Mouse (Mus musculus): ENCODE measurements around the gene Pld3. TPM values are rescaled to one million over a fixed set of nuclear protein-coding genes. Genes with fewer than 3 reads are reported as not detected.

Pld3 gene
- polyA plus RNA-seq, 1 experiment from 2014 or later: 77.5 TPM

DNA sequence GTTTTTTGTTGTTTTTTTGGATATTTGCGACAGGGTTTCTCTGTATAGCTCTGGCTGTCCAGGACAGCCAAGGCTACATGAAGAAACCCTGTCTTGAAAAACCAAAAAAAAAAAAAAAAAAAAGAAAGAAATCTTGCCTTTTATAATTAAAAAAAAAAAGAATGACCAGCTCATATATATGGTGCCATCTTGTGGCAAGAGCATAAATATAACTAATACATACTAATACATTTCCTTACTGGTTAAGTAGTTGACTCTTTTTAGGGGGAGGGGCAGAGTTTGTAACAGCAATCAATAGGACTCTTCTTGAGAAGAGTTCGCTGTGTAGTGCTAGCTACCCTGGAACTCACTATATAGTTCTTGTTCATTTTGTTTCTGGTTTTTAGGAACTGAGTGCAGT, 34.7 kb upstream of the Pld3 start:
- Histone ChIP-seq H3K36me3 (peaks cover 11% of the 10 kb centered on the region; the same call in 1 of the 2 replicates), H3K27me3 (replicated peaks) (no peaks in the 10 kb centered on the region), H3K9ac (no peak overlapping the region), H3K27ac (no peak overlapping the region), H3K9me3 (no peaks in the 10 kb centered on the region), H3K4me1 (peaks cover 7% of the 10 kb centered on the region), H3K4me2 (no peak overlapping the region), H3K4me3 (replicated peaks) (no peak overlapping the region)
- 85% methylated on average over 2 of the region's 2 CpGs for WGBS
- no peak for ATAC-seq (ENCODE audit: insufficient read depth, low FRiP score, low read depth)

DNA sequence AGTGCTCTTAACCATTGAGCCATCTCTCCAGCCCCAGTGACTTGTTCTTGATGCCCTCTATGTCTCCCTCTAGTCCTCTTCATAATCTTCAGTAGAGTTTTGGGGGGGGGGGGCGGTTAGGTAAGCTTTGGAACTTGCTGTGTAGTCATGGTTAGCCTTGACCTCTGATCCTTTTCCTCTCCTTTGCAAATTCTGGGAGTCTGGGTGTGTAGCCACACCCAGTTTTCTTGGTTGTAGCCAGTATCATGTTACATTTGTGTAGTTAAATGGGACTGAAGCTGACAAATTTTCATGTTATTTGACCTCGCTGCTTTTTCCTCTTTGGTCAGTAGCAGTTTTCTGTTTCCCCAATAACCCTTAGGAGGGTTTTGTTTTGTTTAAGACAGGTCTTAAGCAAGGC, 33.8 kb upstream of the Pld3 start:
- no peaks in the 10 kb centered on the region for H3K9me3 ChIP-seq
- no peaks in the 10 kb centered on the region for H3K27me3 ChIP-seq (replicated peaks)
- 60% methylated on average over 2 of the region's 2 CpGs for WGBS
- H3K4me3 ChIP-seq (replicated peaks): no peak overlapping the region
- no peak for ATAC-seq (ENCODE audit: insufficient read depth, low FRiP score, low read depth)
- peaks cover 17% of the 10 kb centered on the region; the same call in 1 of the 2 replicates for H3K36me3 ChIP-seq
- H3K9ac ChIP-seq: no peak overlapping the region
- 0 out of 2 replicates have a peak, but pooled peaks cover 3% of the 10 kb centered on the region for H3K4me1 ChIP-seq
- no peak overlapping the region for H3K4me2 ChIP-seq
- H3K27ac ChIP-seq: no peak overlapping the region

DNA sequence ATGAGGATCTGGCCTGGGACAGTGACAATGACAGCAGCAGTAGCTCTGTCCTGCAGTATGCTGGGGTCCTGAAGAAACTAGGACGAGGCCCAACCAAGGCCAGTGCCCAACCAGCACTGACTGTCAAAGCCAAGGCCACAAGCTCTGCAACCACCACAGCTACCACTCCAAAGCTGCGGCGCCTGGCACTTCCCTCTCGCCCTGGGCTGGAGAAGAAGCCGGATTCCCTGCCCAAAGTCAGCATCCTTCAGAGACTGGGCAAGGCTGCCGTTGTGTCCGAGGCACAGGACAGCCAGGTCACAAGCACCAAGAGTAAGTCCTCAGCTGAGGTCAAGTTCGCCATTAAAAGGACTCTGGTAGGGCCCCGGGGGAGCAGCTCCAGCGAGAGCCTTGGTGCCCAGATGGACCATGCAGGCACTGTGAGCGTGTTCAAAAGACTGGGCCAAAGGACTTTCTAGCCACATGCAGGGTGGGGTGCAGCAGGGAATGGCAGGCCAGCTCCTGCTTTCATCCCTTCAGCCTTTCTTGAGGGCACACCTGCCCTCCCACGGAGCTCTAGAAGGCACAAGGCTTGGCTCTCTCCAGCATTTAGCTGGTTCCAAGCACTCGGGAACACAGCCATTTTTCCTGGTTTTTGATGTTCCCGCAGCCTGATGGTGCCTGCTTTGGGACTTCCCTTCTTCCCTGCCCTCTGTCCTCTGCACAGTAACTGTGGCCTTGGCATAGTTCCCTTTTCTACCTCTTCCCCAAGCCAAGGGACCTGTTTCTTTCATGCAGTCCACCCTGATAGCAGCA, 27.6 kb upstream of the Pld3 start:
- Histone ChIP-seq H3K27ac (no peak overlapping the region), H3K27me3 (replicated peaks) (no peaks in the 10 kb centered on the region), H3K4me2 (no peak overlapping the region), H3K36me3 (peaks cover 55% of the 10 kb centered on the region), H3K9me3 (no peaks in the 10 kb centered on the region), H3K4me3 (replicated peaks) (no peak overlapping the region), H3K9ac (no peak overlapping the region), H3K4me1 (no peaks in the 10 kb centered on the region)
- no peak for ATAC-seq (ENCODE audit: insufficient read depth, low FRiP score, low read depth)
- 91% methylated on average over 14 of the region's 14 CpGs for WGBS

DNA sequence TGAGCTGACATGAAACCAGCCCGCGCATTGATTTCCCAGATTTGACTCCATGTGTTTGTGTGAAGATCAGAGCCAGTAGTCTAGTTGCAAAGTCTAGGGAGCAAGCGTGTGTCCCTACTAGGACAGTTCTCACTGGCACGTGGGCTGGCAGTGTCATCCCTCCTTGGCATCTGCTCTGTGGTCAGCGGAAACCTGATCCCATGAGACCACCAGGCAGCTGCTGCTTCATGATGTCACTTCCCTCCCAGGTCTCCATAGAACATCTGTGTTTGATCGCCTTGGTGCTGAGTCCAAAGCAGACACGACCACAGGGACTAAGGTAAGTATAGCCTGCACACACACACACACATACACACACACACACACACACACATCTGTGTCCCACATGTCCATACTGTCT, 25.4 kb upstream of the Pld3 start:
- H3K4me1 ChIP-seq: no peaks in the 10 kb centered on the region
- H3K27ac ChIP-seq: no peak overlapping the region
- no peak for ATAC-seq (ENCODE audit: insufficient read depth, low FRiP score, low read depth)
- peaks cover 61% of the 10 kb centered on the region for H3K36me3 ChIP-seq
- H3K4me3 ChIP-seq (replicated peaks): no peak overlapping the region
- no peaks in the 10 kb centered on the region for H3K9me3 ChIP-seq
- WGBS: 82% methylated on average over 7 of the region's 7 CpGs
- no peak overlapping the region for H3K9ac ChIP-seq
- H3K4me2 ChIP-seq: no peak overlapping the region
- no peaks in the 10 kb centered on the region for H3K27me3 ChIP-seq (replicated peaks)

DNA sequence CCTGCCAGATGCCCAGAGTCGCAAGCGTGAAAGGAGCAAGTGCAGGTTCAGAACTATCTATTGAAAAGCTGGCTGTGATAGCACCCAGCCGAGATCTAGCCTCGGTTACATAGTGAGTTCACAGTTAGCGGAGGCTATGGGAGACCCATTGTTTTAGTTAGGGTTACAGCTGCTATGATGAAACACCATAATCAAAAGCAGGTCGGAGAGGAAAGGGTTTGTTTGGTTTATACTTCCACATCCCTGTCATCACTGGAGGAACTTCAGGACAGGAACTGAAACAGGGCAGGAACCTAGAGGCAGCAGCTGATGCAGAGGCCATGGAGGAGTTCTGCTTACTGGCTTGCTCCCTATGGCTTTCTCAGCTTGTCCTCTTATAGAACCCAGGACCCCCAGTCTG, 24.6 kb upstream of the Pld3 start:
- 91% methylated on average over 6 of the region's 6 CpGs for WGBS
- no peak overlapping the region for H3K9ac ChIP-seq
- H3K27me3 ChIP-seq (replicated peaks): no peaks in the 10 kb centered on the region
- ATAC-seq (ENCODE audit: insufficient read depth, low FRiP score, low read depth): no peak
- no peaks in the 10 kb centered on the region for H3K4me1 ChIP-seq
- peaks cover 55% of the 10 kb centered on the region for H3K36me3 ChIP-seq
- no peak overlapping the region for H3K27ac ChIP-seq
- no peak overlapping the region for H3K4me2 ChIP-seq
- no peaks in the 10 kb centered on the region for H3K9me3 ChIP-seq
- no peak overlapping the region for H3K4me3 ChIP-seq (replicated peaks)

DNA sequence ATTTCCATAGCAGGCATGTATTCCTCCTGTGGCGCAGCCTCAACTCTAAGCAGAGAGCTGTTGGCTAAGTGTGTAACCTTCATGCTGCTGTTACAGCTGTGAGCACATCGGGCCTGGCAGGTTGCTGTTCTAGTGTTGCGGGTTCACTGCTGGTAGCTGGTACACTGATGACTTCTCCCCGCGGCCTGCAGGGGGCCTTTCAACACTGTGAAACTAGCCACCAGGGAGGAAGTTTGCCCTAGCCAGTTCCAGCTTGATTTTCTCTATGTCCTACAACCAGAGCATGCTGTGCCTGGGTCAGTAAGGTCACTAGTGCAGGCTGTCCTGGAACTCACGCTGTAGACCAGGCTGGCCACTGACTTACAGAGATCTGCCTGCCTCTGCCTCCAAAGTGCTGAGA, 23.9 kb upstream of the Pld3 start:
- Histone ChIP-seq H3K27ac (no peak overlapping the region), H3K4me2 (no peak overlapping the region), H3K9me3 (no peaks in the 10 kb centered on the region), H3K4me1 (no peaks in the 10 kb centered on the region), H3K27me3 (replicated peaks) (no peaks in the 10 kb centered on the region), H3K36me3 (peaks cover 56% of the 10 kb centered on the region), H3K9ac (no peak overlapping the region), H3K4me3 (replicated peaks) (no peak overlapping the region)
- ATAC-seq (ENCODE audit: insufficient read depth, low FRiP score, low read depth): no peak
- 69% methylated on average over 6 of the region's 6 CpGs for WGBS

DNA sequence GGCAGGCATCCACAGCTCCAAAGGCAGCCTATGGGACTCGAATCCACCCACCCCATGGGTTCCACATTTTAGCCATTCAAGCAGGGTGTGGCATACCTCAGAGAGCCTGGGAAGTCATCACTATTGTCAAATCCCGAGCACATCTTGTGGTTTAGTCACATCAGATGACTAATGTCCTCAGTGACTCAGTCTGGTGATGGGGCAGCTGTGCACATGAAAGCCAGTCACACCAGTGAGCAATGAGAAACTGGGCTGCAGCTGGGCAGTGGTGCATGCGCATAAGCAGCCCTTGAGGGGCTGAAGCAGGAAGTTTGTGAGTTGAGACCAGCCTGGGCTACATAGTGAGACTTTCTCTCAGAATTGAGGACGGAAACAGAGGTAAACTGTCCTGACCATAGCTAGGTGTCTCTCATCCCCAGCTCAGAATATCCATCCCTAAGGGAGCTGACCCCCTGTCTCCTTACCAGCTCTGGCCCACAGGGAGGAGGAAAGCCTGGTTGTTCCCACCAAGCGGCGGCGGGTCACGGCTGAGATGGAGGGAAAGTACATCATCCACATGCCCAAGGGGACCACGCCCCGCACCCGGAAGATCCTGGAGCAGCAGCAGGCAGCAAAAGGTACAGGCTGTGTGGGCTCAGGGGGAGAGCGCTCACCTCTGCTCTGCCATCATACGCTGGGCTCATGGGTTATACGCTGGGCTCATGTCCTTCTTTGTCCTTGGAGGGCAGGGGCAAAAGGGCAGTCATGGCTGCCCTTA, 21.3 kb upstream of the Pld3 start:
- no peak overlapping the region for H3K4me3 ChIP-seq (replicated peaks)
- H3K4me1 ChIP-seq: no peaks in the 10 kb centered on the region
- no peak overlapping the region for H3K4me2 ChIP-seq
- no peak overlapping the region for H3K27ac ChIP-seq
- ATAC-seq (ENCODE audit: insufficient read depth, low FRiP score, low read depth): 0 out of 2 replicates have a peak, but pooled peaks have one; percentile 9
- peaks cover 45% of the 10 kb centered on the region for H3K36me3 ChIP-seq
- no peaks in the 10 kb centered on the region for H3K9me3 ChIP-seq
- 89% methylated on average over 14 of the region's 14 CpGs for WGBS
- no peak overlapping the region for H3K9ac ChIP-seq
- H3K27me3 ChIP-seq (replicated peaks): no peaks in the 10 kb centered on the region

DNA sequence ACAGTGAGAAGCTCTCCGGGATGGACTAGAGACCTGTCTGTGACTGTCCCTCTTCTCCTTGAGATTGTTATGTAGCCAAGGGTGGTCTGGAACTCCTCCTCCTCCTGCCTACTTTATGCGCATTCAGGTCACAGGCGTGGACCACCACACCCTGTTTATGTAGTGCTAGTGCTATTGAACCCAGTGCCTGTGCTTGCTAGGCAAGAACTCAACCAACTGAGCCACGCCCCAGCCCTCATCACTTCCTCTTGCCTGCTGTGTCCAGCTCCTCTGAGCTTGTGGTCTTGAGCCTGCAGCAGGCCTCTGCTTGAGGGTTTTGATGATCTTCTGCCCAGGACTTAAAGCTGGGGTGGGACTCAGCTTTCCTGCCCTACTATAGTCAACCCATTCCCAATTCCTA, 19.1 kb upstream of the Pld3 start:
- Histone ChIP-seq H3K9ac (no peak overlapping the region), H3K9me3 (no peaks in the 10 kb centered on the region), H3K4me3 (replicated peaks) (no peak overlapping the region), H3K36me3 (peaks cover 41% of the 10 kb centered on the region), H3K4me2 (no peak overlapping the region), H3K27ac (no peak overlapping the region), H3K4me1 (no peaks in the 10 kb centered on the region), H3K27me3 (replicated peaks) (no peaks in the 10 kb centered on the region)
- no peak for ATAC-seq (ENCODE audit: insufficient read depth, low FRiP score, low read depth)
- WGBS: 87% methylated on average over 4 of the region's 4 CpGs

DNA sequence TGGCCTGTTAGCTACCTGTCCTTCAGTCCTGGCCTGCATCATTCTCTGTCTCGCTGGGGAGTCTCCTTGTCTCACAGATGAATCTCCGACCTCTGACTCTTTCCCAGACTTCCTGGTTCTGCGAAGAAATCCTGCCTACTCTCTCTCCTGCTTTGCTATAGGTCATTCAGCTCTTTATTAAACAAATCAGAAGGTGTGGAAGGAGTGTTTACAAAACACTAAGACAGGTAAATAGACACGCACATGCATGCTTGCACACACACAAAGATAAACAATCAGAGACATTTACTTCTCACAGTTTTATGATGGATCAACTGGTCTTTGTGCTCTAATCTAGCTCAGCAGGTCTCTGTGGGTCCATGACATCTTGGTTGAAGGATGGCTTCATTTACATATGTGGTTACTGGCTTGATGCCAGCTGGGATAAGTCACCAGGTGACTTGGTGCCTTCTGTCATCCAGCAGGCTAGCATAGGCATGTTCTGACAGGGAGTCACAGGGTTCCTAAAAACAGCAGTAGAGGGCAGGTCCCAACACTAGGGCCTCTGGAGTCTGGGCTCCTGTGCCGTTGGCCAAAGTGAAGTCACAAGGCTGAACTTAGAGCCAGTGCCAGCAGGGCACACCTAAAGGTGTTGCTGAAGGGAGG, 16.7 kb upstream of the Pld3 start:
- H3K4me1 ChIP-seq: no peaks in the 10 kb centered on the region
- no peaks in the 10 kb centered on the region for H3K27me3 ChIP-seq (replicated peaks)
- no peak overlapping the region for H3K4me2 ChIP-seq
- H3K9me3 ChIP-seq: no peaks in the 10 kb centered on the region
- peaks cover 43% of the 10 kb centered on the region for H3K36me3 ChIP-seq
- 73% methylated on average over 5 of the region's 5 CpGs for WGBS
- no peak overlapping the region for H3K9ac ChIP-seq
- ATAC-seq (ENCODE audit: insufficient read depth, low FRiP score, low read depth): peak; percentile 70; the same call in 1 of the 2 replicates
- H3K27ac ChIP-seq: no peak overlapping the region
- no peak overlapping the region for H3K4me3 ChIP-seq (replicated peaks)

DNA sequence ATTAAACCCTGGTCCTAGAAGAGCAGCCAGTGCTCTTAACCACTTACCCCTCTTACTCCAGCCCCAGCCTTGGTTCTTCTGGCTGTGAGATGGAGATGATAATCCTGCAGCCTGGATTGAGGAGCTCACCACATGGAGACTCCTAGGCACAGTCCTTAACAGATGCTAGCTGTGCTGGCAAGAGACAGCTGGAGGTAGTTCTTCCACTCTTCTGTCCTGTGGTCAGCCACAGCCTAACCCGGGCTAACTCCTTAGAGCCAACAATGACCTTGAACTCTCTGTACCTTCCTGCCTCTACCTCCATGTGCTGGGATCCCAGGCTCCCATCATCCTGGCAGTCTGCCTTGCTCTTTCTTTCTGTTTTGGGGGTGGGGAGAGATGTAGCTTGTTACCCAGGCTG, 8.0 kb upstream of the Pld3 start:
- 91% methylated on average over 1 of the region's 1 CpGs for WGBS
- no peak for ATAC-seq (ENCODE audit: insufficient read depth, low FRiP score, low read depth)
- Histone ChIP-seq H3K27ac (no peak overlapping the region), H3K9ac (no peak overlapping the region), H3K4me3 (replicated peaks) (no peak overlapping the region), H3K4me2 (no peak overlapping the region), H3K9me3 (no peaks in the 10 kb centered on the region), H3K4me1 (0 out of 2 replicates have a peak, but pooled peaks cover 3% of the 10 kb centered on the region), H3K27me3 (replicated peaks) (no peaks in the 10 kb centered on the region), H3K36me3 (peaks cover 24% of the 10 kb centered on the region)

DNA sequence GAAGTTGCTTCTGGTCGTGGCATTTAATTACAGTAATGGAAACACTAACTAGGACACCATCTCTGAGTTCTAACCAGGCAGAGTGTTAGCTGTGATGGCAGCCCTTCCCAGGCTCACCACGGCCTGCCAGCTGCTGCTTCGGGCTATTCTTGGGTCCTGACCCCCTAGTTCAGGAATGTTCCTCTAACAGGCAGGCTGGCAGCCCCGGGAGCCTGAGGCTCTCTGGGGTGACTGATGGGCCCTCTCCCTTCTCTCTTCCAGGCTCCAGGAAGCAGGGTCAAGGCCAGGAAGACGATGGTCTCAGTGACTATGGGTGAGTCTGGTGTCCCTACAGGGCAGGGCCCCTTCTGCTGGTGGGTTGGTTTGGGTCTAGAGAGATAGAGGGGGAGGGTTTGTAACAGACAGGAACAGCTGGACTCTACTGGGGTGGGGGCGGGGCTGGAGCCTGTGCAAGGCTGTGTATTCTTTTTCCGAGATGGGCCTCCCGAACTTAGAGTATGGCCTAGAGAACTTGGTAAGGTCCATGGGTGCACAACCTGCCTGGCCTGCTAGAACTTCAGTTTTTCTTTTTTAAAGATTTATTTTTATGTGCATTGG, 7.4 kb upstream of the Pld3 start:
- no peaks in the 10 kb centered on the region for H3K27me3 ChIP-seq (replicated peaks)
- no peak overlapping the region for H3K4me2 ChIP-seq
- no peak overlapping the region for H3K9ac ChIP-seq
- no peak for ATAC-seq (ENCODE audit: insufficient read depth, low FRiP score, low read depth)
- H3K27ac ChIP-seq: no peak overlapping the region
- 44% methylated on average over 8 of the region's 8 CpGs for WGBS
- H3K9me3 ChIP-seq: no peaks in the 10 kb centered on the region
- peaks cover 25% of the 10 kb centered on the region for H3K36me3 ChIP-seq
- 0 out of 2 replicates have a peak, but pooled peaks cover 3% of the 10 kb centered on the region for H3K4me1 ChIP-seq
- no peak overlapping the region for H3K4me3 ChIP-seq (replicated peaks)

All from stomach, embryonic 15.5 days (tissue).